Mouse (Mus musculus) lung, postnatal 0 days (tissue): ENCODE results near the gene 6030468B19Rik.

Experiments used
- CTCF ChIP-seq: IDR thresholded peaks from 2 replicates; pipeline ENCODE4 v1.5.1; 2016; ENCODE audit warnings: antibody characterized with exemption, mild to moderate bottlenecking
- EP300 ChIP-seq: IDR thresholded peaks from 2 replicates; pipeline ENCODE4 v1.6.1; 2016; ENCODE audit warnings: antibody characterized with exemption, mild to moderate bottlenecking, control low read depth

DNA sequence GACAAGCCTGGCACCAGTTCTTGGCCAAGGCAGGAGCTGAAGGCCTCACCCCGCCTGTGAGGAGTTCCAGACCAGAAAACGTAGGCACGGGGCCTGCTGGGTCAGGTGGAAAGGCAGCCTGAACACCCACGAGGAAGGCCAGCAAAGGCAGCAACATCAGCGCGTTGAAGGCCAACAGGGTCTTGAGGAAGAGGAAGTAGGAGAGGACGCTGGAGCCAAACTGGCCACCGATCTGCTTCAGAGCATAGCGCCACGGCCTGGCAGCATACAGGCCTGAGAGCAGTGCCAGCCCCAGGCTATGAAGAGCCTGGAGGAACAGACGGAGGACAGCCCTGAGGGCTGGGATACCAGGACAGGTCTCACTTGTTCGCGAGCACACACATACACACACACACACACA, 21.9 kb upstream of the 6030468B19Rik start:
- TF ChIP-seq CTCF (no peak), EP300 (no peak)
